Mouse (Mus musculus) limb, embryonic 15.5 days (tissue): ENCODE data around the gene Nrg4. TPM values are rescaled to one million over a fixed set of nuclear protein-coding genes. Genes with fewer than 3 reads are reported as not detected.
A peak's percentile ranks its signal among the peaks of the same experiment; 100 is the strongest.

ENCODE experiments used
- ATAC-seq: fragments of 200-750 bp; cut with Nextera tagmentation; 2 replicates; pipeline ENCODE4 v1.8.0; 2017; ENCODE audit warnings: low read depth, moderate TSS enrichment; ENCODE audit not compliant: insufficient number of reproducible peaks, low FRiP score, low TSS enrichment
- H3K27ac ChIP-seq: fragments of 300-500 bp; sonication (generic); 2 replicates; pipeline ENCODE4 v1.5.1; 2015; ENCODE audit warnings: moderate library complexity, mild to moderate bottlenecking, inconsistent platforms
- H3K27me3 ChIP-seq: fragments of 300-500 bp; sonication (generic); 2 replicates; pipeline ENCODE4 v1.6.1; 2015; ENCODE audit warnings: inconsistent platforms
- H3K36me3 ChIP-seq: fragments of 300-500 bp; sonication (generic); 2 replicates; pipeline ENCODE4 v1.6.1; 2015; ENCODE audit warnings: inconsistent platforms
- H3K4me1 ChIP-seq: fragments of 300-500 bp; sonication (generic); 2 replicates; pipeline ENCODE4 v1.6.1; 2015; ENCODE audit warnings: inconsistent platforms
- H3K4me2 ChIP-seq: fragments of 300-500 bp; sonication (generic); 2 replicates; pipeline ENCODE4 v1.6.1; 2015; ENCODE audit warnings: mild to moderate bottlenecking, inconsistent platforms
- H3K4me3 ChIP-seq: fragments of 300-500 bp; sonication (generic); 2 replicates; pipeline ENCODE4 v1.5.1; 2015; ENCODE audit warnings: mild to moderate bottlenecking, inconsistent platforms
- H3K9ac ChIP-seq: fragments of 300-500 bp; sonication (generic); 2 replicates; pipeline ENCODE4 v1.6.1; 2015; ENCODE audit warnings: inconsistent platforms
- H3K9me3 ChIP-seq: fragments of 300-500 bp; sonication (generic); 2 replicates; pipeline ENCODE4 v1.6.1; 2016; ENCODE audit warnings: inconsistent platforms
- WGBS: fragments of 180-500 bp; shearing (Covaris S2); methylation state at CpG from one replicate; pipeline ENCODE4 v1.1.7; 2015; 5-methylcytosine and 5-hydroxymethylcytosine counted together
- polyA plus RNA-seq: library from polyadenylated mRNA; unstranded; fragments of >200 nt; fragmentation: Nextera tagmentation; extraction: Ambion mirVana; gene quantifications from 2 replicates; pipeline ENCODE4 v1.2.1, GENCODE M21; 2015

The Nrg4 gene
- 1.9 and 2.1 TPM in 2 replicates for polyA plus RNA-seq

DNA sequence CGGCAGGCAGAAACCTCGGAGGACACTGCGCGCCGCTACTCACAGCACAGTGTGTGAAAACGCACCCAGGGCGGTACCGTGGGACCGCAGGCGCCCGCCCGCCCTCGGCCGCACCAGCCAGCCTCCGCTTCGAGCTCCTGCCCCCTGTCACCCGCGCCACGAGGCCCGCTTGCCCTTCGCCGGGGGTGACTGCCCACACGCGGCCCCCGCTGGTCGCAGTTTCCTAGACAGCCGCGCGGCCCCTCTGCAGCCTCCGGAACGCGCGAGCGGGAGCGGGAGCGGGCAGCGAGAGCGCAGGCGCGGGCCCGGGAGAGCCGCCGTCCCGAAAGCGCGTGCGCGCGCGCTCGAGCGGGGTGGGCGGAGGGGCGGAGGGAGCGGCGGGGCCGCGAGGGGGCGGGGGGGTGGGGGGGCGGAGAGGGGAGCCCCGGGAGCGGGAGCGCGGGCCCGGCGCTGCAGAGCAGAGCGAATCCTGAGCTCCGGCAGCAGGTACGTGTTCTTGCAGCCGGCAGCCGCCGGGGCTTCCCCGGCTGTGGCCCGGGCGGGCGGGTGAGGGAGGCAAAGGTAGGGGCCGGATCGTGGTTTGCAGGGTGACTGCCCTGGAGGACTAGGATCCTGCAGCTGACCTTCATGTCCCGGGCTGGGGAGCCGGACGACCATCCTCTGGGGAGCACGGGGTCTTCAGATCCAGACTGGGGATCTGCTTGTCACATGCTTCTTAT lies at the start of gene Nrg4, which contains the start of gene Tmem266:
Gene Nrg4, minus strand, starts transcription at position 330 of the 719 bp plus-strand sequence.
Gene Tmem266, plus strand, starts transcription at position 399 of the 719 bp plus-strand sequence.
- H3K9me3 ChIP-seq = no peaks in the 10 kb centered on the region
- peak within 1 kb of the TSS; percentile 75 for H3K9ac ChIP-seq
- WGBS = under 1% methylated on average over 65 of the region's 82 CpGs
- H3K4me1 ChIP-seq = peaks cover 10% of the 10 kb centered on the region
- ATAC-seq = peak; percentile 78
- peak within 1 kb of the TSS; percentile 87 for H3K4me2 ChIP-seq
- peak within 1 kb of the TSS; percentile 72 for H3K4me3 ChIP-seq
- no peaks in the 10 kb centered on the region for H3K36me3 ChIP-seq
- H3K27me3 ChIP-seq = peaks cover 38% of the 10 kb centered on the region
- no peak within 1 kb of the TSS for H3K27ac ChIP-seq

DNA sequence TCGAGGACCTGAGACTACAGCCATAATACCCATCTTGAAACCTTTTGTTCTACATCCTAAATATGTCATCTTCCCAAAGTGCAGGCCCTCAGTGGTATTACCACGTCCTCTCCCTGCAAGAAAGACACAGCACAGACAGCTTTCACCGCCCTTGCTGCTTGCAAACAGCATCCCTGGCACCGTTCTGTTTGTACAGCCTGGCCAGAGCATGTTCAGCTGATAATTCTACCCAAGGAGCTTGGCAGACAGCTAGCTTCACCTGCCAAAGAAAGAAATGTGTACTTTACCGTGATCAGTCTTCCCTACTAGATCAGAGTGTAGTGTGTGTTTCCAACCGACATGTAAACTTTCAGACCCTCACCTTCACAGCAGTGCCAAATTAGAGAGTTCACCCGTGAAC lies 45.3 kb upstream of the Nrg4 start:
- Histone ChIP-seq H3K4me1 (no peaks in the 10 kb centered on the region), H3K9ac (no peak overlapping the region), H3K4me3 (no peak overlapping the region), H3K36me3 (no peaks in the 10 kb centered on the region), H3K4me2 (no peak overlapping the region), H3K9me3 (no peaks in the 10 kb centered on the region), H3K27me3 (no peaks in the 10 kb centered on the region), H3K27ac (no peak overlapping the region)
- 80% methylated on average over 7 of the region's 7 CpGs for WGBS
- no peak for ATAC-seq

DNA sequence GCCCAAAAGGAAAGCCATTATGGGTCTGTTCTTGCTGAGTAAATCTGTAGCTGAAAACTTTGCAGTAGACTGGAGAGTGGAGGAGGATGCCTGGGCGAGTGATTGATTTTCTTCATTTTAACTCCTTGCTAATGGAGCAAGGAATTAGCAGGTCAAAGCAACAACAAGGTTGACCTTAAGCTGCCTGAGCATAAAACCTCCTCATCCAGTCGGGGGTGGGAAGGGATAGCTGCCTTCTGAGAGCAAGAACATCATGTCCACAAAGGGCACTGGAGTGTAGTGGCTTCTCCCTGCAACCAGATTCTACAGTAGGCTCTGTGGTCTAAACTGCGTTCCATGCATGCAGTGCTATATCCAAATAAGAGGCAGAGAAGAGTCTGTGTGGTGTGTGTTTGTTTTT lies 41.4 kb upstream of the Nrg4 start:
- Histone ChIP-seq H3K9ac (no peak overlapping the region), H3K27me3 (no peaks in the 10 kb centered on the region), H3K36me3 (no peaks in the 10 kb centered on the region), H3K9me3 (no peaks in the 10 kb centered on the region), H3K27ac (no peak overlapping the region), H3K4me1 (no peaks in the 10 kb centered on the region), H3K4me2 (no peak overlapping the region), H3K4me3 (no peak overlapping the region)
- ATAC-seq = no peak
- WGBS = 46% methylated on average over 3 of the region's 3 CpGs

DNA sequence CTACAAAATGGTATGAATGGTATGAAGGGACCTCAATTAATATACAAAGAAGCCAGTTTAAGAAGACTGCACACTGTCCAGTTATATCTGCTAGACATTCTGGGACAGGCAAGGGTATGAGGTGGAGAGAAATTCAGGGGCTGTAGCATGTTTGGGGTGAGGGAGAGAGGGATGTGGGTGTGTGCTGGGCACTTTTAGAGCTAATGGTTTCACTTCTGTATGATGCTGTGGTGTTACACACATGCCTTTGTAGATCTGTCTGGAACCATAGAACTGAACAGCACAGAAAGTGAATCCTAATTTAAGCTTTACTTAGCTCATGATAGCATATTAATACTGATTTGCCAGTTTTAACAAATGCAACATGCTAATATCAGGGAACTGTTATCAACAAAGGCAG lies 37.1 kb upstream of the Nrg4 start:
- Histone ChIP-seq H3K4me2 (no peak overlapping the region), H3K4me3 (no peak overlapping the region), H3K9me3 (no peaks in the 10 kb centered on the region), H3K4me1 (no peaks in the 10 kb centered on the region), H3K27ac (no peak overlapping the region), H3K36me3 (no peaks in the 10 kb centered on the region), H3K9ac (no peak overlapping the region), H3K27me3 (no peaks in the 10 kb centered on the region)
- no peak for ATAC-seq

DNA sequence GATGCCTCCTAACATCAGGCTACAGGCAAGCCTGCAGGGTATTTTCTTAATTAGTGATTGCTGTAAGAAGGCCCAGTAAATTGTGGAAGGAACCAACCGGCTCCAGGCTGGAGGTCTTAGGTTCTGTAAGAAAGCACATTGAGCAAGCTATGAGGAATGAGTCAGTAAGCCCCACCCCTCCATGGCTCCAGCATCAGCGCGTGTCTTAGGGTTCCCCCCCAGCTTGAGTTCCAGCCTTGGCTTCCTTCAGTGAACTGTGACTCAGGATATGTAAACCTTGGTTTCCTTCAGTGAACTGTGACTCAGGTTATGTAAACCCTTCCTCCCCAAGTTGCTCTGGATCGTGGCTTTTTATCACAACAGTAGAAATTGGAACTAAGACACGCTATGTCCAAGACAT lies 35.3 kb upstream of the Nrg4 start:
- WGBS = 76% methylated on average over 5 of the region's 5 CpGs
- no peak overlapping the region for H3K27ac ChIP-seq
- no peak for ATAC-seq

DNA sequence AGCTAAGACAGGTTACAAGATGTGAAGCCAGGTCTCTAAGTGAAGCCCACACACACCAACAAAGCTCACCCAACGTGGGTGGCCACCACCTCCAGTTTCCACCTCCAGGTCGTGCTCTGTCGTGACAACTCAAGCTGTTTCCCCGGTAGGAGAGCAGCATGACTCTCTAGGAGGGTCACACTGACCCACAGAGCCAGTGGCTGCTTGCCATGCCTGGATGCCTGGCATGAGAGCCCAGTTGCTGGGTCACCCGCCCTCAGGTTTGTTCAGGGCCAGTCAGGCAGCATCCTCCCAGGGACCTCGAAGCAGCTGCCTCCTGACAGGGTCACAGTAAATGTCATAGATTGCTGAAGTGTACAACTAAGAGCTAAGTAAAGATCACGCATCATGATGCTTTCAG lies 34.2 kb upstream of the Nrg4 start:
- no peak overlapping the region for H3K27ac ChIP-seq
- no peak overlapping the region for H3K4me3 ChIP-seq
- H3K4me2 ChIP-seq = no peak overlapping the region
- no peaks in the 10 kb centered on the region for H3K27me3 ChIP-seq
- no peaks in the 10 kb centered on the region for H3K4me1 ChIP-seq
- ATAC-seq = no peak
- H3K9ac ChIP-seq = no peak overlapping the region
- no peaks in the 10 kb centered on the region for H3K36me3 ChIP-seq
- WGBS = 47% methylated on average over 7 of the region's 7 CpGs
- no peaks in the 10 kb centered on the region for H3K9me3 ChIP-seq

More for the DNA sequence above, 35.3 kb upstream of the Nrg4 start:
- no peaks in the 10 kb centered on the region for H3K9me3 ChIP-seq
- no peak overlapping the region for H3K9ac ChIP-seq
- H3K36me3 ChIP-seq = no peaks in the 10 kb centered on the region
- no peak overlapping the region for H3K4me3 ChIP-seq
- no peaks in the 10 kb centered on the region for H3K4me1 ChIP-seq
- no peaks in the 10 kb centered on the region for H3K27me3 ChIP-seq
- H3K4me2 ChIP-seq = no peak overlapping the region

DNA sequence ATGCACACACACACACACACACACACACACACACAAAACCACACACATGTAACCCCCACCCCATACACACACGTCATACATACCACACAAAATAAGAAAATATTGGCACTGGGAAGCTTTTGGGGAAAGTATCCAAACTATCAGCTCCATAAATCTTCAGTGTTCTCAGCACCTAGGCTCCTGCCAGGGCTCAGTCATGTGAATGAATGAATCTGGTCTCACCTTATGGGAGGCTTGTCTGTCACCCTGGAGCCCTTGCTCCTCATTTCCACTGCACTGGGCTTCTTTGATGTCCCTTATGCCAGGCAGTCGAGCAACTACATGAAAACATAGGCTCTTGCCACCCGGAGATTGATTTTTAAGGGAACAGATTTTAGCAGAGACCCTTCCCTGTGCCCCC lies 33.7 kb upstream of the Nrg4 start:
- H3K27ac ChIP-seq = no peak overlapping the region
- no peak overlapping the region for H3K4me2 ChIP-seq
- no peak for ATAC-seq
- no peaks in the 10 kb centered on the region for H3K27me3 ChIP-seq
- H3K4me1 ChIP-seq = no peaks in the 10 kb centered on the region
- H3K4me3 ChIP-seq = no peak overlapping the region
- H3K9ac ChIP-seq = no peak overlapping the region
- no peaks in the 10 kb centered on the region for H3K36me3 ChIP-seq
- H3K9me3 ChIP-seq = no peaks in the 10 kb centered on the region
- WGBS = 64% methylated on average over 3 of the region's 3 CpGs

DNA sequence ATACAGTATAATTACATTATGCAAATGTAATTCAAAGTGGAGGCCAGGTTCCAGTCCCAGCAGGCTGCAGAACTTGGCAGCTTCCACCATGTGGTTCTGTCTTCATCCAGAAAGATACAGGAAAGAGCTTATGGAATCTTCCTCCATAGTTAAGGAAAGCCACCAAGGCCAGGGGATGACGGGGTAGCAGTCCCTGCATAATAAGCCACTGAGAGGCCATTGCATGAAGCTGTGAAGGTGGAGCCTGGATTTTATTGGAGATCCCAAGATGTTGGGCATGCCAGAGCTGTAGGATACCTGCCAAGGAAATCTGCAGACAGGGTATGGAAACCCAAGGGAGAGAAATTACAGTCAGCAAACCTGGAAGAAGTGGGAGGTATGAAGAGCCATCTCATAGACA lies 30.5 kb upstream of the Nrg4 start:
- H3K9ac ChIP-seq = no peak overlapping the region
- no peaks in the 10 kb centered on the region for H3K36me3 ChIP-seq
- WGBS = 67% methylated on average over 1 of the region's 1 CpGs
- no peak overlapping the region for H3K4me3 ChIP-seq
- no peaks in the 10 kb centered on the region for H3K4me1 ChIP-seq
- H3K27me3 ChIP-seq = no peaks in the 10 kb centered on the region
- H3K27ac ChIP-seq = no peak overlapping the region
- H3K4me2 ChIP-seq = no peak overlapping the region
- H3K9me3 ChIP-seq = no peaks in the 10 kb centered on the region
- ATAC-seq = no peak

DNA sequence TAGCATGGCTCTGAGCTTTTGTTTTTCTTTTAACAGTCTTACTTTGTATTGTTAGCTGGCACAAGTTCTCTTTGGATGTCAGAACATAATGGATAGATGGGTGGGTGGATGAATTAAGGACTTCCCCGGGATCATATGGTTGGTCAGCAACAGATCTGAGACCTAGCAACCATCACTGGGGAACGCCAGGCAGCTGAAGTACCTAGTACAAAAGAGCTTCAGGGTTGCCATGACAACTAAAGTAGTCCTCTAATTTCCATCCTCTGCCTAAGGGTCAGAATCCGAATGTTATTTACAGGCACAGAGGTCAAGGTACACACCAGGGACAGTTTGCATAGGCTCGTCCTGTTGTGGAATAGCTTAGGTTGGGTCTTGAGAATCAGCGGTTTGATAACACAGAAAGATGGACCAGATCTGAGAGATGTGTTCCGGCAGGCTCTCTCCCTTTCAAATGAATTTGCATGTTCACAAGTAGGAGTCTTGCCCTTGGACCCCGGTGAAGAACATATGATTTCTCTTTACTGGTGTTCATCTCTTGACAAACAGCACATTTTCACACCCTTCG lies 28.7 kb upstream of the Nrg4 start:
- no peaks in the 10 kb centered on the region for H3K9me3 ChIP-seq
- no peak overlapping the region for H3K4me2 ChIP-seq
- no peak overlapping the region for H3K27ac ChIP-seq
- no peak overlapping the region for H3K9ac ChIP-seq
- no peak overlapping the region for H3K4me3 ChIP-seq
- 69% methylated on average over 8 of the region's 8 CpGs for WGBS
- no peaks in the 10 kb centered on the region for H3K4me1 ChIP-seq
- no peaks in the 10 kb centered on the region for H3K36me3 ChIP-seq
- ATAC-seq = no peak
- no peaks in the 10 kb centered on the region for H3K27me3 ChIP-seq

DNA sequence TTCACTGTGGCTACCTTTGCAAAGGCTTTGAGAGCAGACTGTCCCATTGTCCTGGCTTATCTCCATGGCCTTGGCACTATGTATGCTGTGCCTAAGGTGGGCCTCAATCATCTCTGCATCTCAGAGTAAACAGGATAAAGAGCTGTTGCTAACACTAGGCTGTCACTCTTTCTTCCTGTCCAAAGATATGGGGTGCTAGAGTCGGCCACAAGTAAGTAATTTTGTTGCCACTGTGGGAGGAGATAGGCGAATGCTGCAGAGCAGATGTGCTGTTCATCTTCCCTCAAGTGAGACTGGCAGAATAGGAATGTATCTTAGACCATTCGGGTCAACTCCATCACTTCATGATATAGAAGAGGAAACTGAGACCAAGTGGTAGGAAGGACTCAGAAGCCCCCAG lies 28.0 kb upstream of the Nrg4 start:
- WGBS = 69% methylated on average over 3 of the region's 3 CpGs
- no peak overlapping the region for H3K27ac ChIP-seq
- H3K9ac ChIP-seq = no peak overlapping the region
- ATAC-seq = no peak
- no peaks in the 10 kb centered on the region for H3K36me3 ChIP-seq
- H3K9me3 ChIP-seq = no peaks in the 10 kb centered on the region
- no peaks in the 10 kb centered on the region for H3K27me3 ChIP-seq
- H3K4me3 ChIP-seq = no peak overlapping the region
- H3K4me2 ChIP-seq = no peak overlapping the region
- H3K4me1 ChIP-seq = no peaks in the 10 kb centered on the region

DNA sequence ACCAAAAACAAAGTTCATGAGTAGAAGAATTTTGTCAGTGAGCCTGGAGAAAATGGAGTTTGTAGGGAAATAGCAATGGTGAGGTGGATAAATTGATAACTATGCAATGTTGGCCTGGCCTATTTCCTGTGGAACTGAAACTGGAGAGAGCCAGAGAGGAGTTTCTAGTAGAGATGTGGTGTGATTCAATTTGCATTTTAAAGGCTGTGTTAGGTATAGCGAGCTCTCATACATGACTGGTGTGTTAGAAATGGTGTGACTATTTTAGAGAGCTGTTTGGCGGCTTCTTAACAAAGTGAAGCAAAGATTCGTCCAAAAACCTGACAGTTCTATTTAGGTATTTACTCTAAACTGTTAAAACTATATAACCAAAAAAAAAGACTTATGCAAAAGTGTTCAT lies 22.0 kb upstream of the Nrg4 start:
- 77% methylated on average over 3 of the region's 3 CpGs for WGBS
- no peak overlapping the region for H3K4me2 ChIP-seq
- no peaks in the 10 kb centered on the region for H3K27me3 ChIP-seq
- H3K9ac ChIP-seq = no peak overlapping the region
- H3K36me3 ChIP-seq = no peaks in the 10 kb centered on the region
- H3K4me1 ChIP-seq = no peaks in the 10 kb centered on the region
- ATAC-seq = no peak
- H3K4me3 ChIP-seq = no peak overlapping the region
- no peaks in the 10 kb centered on the region for H3K9me3 ChIP-seq
- no peak overlapping the region for H3K27ac ChIP-seq

DNA sequence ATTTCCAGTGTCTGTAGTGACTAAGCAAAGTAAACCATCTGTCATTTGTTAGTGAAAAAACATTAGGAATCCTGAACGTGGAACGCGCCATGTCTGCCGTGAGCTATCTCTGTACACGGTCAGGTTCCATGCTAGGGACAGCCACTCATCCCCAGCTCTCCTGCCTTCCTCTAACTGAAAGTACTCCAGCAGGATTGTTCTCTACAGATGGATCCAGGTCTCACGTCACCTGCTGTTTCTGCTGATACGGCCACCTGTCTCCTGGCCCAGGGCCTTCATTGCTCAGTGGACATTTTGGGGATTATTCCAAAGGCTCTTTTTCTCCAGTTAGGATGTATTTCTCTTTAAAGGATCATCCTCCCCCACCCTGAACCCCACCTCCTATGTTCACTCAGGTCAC lies 18.7 kb upstream of the Nrg4 start:
- 85% methylated on average over 7 of the region's 7 CpGs for WGBS
- no peak for ATAC-seq
- Histone ChIP-seq H3K4me2 (no peak overlapping the region), H3K4me1 (no peaks in the 10 kb centered on the region), H3K9me3 (no peaks in the 10 kb centered on the region), H3K9ac (no peak overlapping the region), H3K4me3 (no peak overlapping the region), H3K36me3 (no peaks in the 10 kb centered on the region), H3K27me3 (no peaks in the 10 kb centered on the region), H3K27ac (no peak overlapping the region)
